Comparison of ENCODE assay signal across 8 mouse cellular contexts in genomic region chr11:53478383-53479170, GRCm38 (mm10). TPM values are rescaled to one million over a fixed set of nuclear protein-coding genes. Genes with fewer than 3 reads are reported as not detected.
A peak's percentile ranks its signal among the peaks of the same experiment; 100 is the strongest.
DNase-seq lines count a peak whose midpoint lies in the region; ATAC-seq lines count a peak whose summit lies in the region.

No protein-coding gene starts in this region.

- H3K9me3 ChIP-seq in heart, embryonic 13.5 days, result no peaks in the 10 kb centered on the region
- 0 out of 2 replicates have a peak, but pooled peaks cover 4% of the 10 kb centered on the region for H3K9me3 ChIP-seq in intestine, embryonic 14.5 days (ENCODE audit: control insufficient read depth, low read length)
- H3K9me3 ChIP-seq in midbrain, embryonic 16.5 days (replicated peaks; ENCODE audit: control insufficient read depth, low read length, poor library complexity, severe bottlenecking), result no peaks in the 10 kb centered on the region

- H3K4me1 ChIP-seq in heart, embryonic 13.5 days, result peaks cover 26% of the 10 kb centered on the region
- H3K4me1 ChIP-seq in intestine, embryonic 14.5 days (replicated peaks; ENCODE audit: control insufficient read depth, insufficient read depth, low read length), result peaks cover 4% of the 10 kb centered on the region; the same call in 1 of the 2 replicates
- H3K4me1 ChIP-seq in midbrain, embryonic 16.5 days (ENCODE audit: control insufficient read depth, insufficient read depth, low read length), result peaks cover 16% of the 10 kb centered on the region

- no peaks in the 10 kb centered on the region for H3K36me3 ChIP-seq in heart, embryonic 13.5 days
- no peaks in the 10 kb centered on the region for H3K36me3 ChIP-seq in intestine, embryonic 14.5 days (ENCODE audit: control insufficient read depth, insufficient read depth, low read length)
- H3K36me3 ChIP-seq in midbrain, embryonic 16.5 days (ENCODE audit: control insufficient read depth, insufficient read depth, low read length), result no peaks in the 10 kb centered on the region

- H3K4me2 ChIP-seq in heart, embryonic 13.5 days, result peak overlapping the region; percentile 92
- H3K4me2 ChIP-seq in intestine, embryonic 14.5 days (ENCODE audit: low read length), result peak overlapping the region; percentile 62
- H3K4me2 ChIP-seq in midbrain, embryonic 16.5 days (ENCODE audit: low read length), result peak overlapping the region; percentile 86

- no peak for DNase-seq in heart, adult 8-10 months (ENCODE audit: low spot score)
- peak; percentile 29 for DNase-seq in ES-CJ7 (ENCODE audit: low read depth, low spot score)
- peak; percentile 58 to 60 for DNase-seq in cerebellum, postnatal 36 days
- peak; percentile 67 for DNase-seq in intestine, embryonic 14.5 days (ENCODE audit: low spot score)
- no peak for DNase-seq in thymus, postnatal 25 days

- H3K27ac ChIP-seq in heart, embryonic 13.5 days (replicated peaks), result no peak overlapping the region
- H3K27ac ChIP-seq in intestine, embryonic 14.5 days (ENCODE audit: low read depth), result no peak overlapping the region
- no peak overlapping the region for H3K27ac ChIP-seq in midbrain, embryonic 16.5 days (ENCODE audit: low read length)

- no peak for ATAC-seq in heart, embryonic 13.5 days (ENCODE audit: extremely low read depth, insufficient number of reproducible peaks, low FRiP score, low TSS enrichment)
- no peak; the same call in 1 of the 2 replicates for ATAC-seq in intestine, embryonic 14.5 days (replicated peaks; ENCODE audit: low FRiP score, low TSS enrichment, low read depth)
- ATAC-seq in midbrain, embryonic 16.5 days, result peak; percentile 29
- ATAC-seq in megakaryocyte-erythroid progenitor cell, adult 5-6 weeks (replicated peaks; ENCODE audit: low FRiP score, low TSS enrichment, poor library complexity, severe bottlenecking), result no peak

- WGBS in heart, embryonic 13.5 days, result 7% methylated on average over 79 of the region's 79 CpGs
- 5% methylated on average over 79 of the region's 79 CpGs for WGBS in intestine, embryonic 14.5 days
- 6% methylated on average over 76 of the region's 79 CpGs for WGBS in midbrain, embryonic 16.5 days

- peak overlapping the region; percentile 61 for H3K4me3 ChIP-seq in heart, embryonic 13.5 days
- H3K4me3 ChIP-seq in intestine, embryonic 14.5 days (ENCODE audit: low read depth, low read length), result peak overlapping the region; percentile 36
- peak overlapping the region; percentile 55 for H3K4me3 ChIP-seq in midbrain, embryonic 16.5 days (ENCODE audit: low read depth, low read length)

- peaks cover 84% of the 10 kb centered on the region for H3K27me3 ChIP-seq in heart, embryonic 13.5 days (replicated peaks)
- H3K27me3 ChIP-seq in intestine, embryonic 14.5 days (replicated peaks; ENCODE audit: control insufficient read depth, insufficient read depth, low read length), result peaks cover 75% of the 10 kb centered on the region
- H3K27me3 ChIP-seq in midbrain, embryonic 16.5 days (ENCODE audit: control insufficient read depth, insufficient read depth, low read depth, low read length), result peaks cover 42% of the 10 kb centered on the region

- peak overlapping the region; percentile 74 for H3K9ac ChIP-seq in heart, embryonic 13.5 days
- H3K9ac ChIP-seq in intestine, embryonic 14.5 days (ENCODE audit: low read length), result 0 out of 2 replicates have a peak overlapping the region, but pooled peaks have one; percentile 14
- H3K9ac ChIP-seq in midbrain, embryonic 16.5 days (ENCODE audit: low read depth, low read length), result peak overlapping the region; percentile 70

RNA-seq across cellular contexts. Expression of gene Gm9945, which starts 1.4 kb away (rescaled TPM):
- polyA plus RNA-seq in heart, embryonic 13.5 days (2015; fragmentation: Nextera tagmentation; extraction: Ambion mirVana), result not detected in 2 replicates
- total RNA-seq in heart, adult 8-10 months (2022), result not detected
- polyA plus RNA-seq in intestine, embryonic 14.5 days (2014; fragmentation: Nextera tagmentation; extraction: Ambion mirVana), result not detected in 2 replicates
- polyA plus RNA-seq in midbrain, embryonic 16.5 days (2015; fragmentation: Nextera tagmentation; extraction: Ambion mirVana), result not detected in 2 replicates
- not detected in 2 replicates for total RNA-seq in megakaryocyte-erythroid progenitor cell, adult 5-6 weeks (2014; fragmentation: Nextera tagmentation)
- not detected in 2 replicates for total RNA-seq in megakaryocyte-erythroid progenitor cell, adult 5-6 weeks (2017)

RNA-seq across cellular contexts. Expression of gene Sowaha, which starts 1.5 kb away (rescaled TPM):
- polyA plus RNA-seq in heart, embryonic 13.5 days (2015; fragmentation: Nextera tagmentation; extraction: Ambion mirVana), result 0.27 and 0.47 TPM in 2 replicates
- under 1 TPM; 0.22 to 0.44 (median 0.34) TPM for total RNA-seq in heart, adult 8-10 months (2022)
- polyA plus RNA-seq in intestine, embryonic 14.5 days (2014; fragmentation: Nextera tagmentation; extraction: Ambion mirVana), result 0.09 and 0.28 TPM in 2 replicates
- 1.1 and 1.6 TPM in 2 replicates for polyA plus RNA-seq in midbrain, embryonic 16.5 days (2015; fragmentation: Nextera tagmentation; extraction: Ambion mirVana)
- total RNA-seq in megakaryocyte-erythroid progenitor cell, adult 5-6 weeks (2014; fragmentation: Nextera tagmentation), result 3.9 and 7.0 TPM in 2 replicates
- 3.7 and 4.7 TPM in 2 replicates for total RNA-seq in megakaryocyte-erythroid progenitor cell, adult 5-6 weeks (2017)

RNA-seq across cellular contexts. Expression of gene Gm9837, which starts 8.3 kb away (rescaled TPM):
- polyA plus RNA-seq in heart, embryonic 13.5 days (2015; fragmentation: Nextera tagmentation; extraction: Ambion mirVana), result not detected in 2 replicates
- not detected for total RNA-seq in heart, adult 8-10 months (2022)
- polyA plus RNA-seq in intestine, embryonic 14.5 days (2014; fragmentation: Nextera tagmentation; extraction: Ambion mirVana), result not detected in 2 replicates
- polyA plus RNA-seq in midbrain, embryonic 16.5 days (2015; fragmentation: Nextera tagmentation; extraction: Ambion mirVana), result not detected in 2 replicates
- total RNA-seq in megakaryocyte-erythroid progenitor cell, adult 5-6 weeks (2014; fragmentation: Nextera tagmentation), result not detected in 2 replicates
- total RNA-seq in megakaryocyte-erythroid progenitor cell, adult 5-6 weeks (2017), result not detected in 2 replicates

RNA-seq across cellular contexts. Expression of gene Shroom1, which starts 21.6 kb away (rescaled TPM):
- polyA plus RNA-seq in heart, embryonic 13.5 days (2015; fragmentation: Nextera tagmentation; extraction: Ambion mirVana), result 3.0 TPM in 2 replicates
- under 1 TPM; 0.57 to 0.82 (median 0.73) TPM for total RNA-seq in heart, adult 8-10 months (2022)
- polyA plus RNA-seq in intestine, embryonic 14.5 days (2014; fragmentation: Nextera tagmentation; extraction: Ambion mirVana), result 0.97 and 1.4 TPM in 2 replicates
- 3.0 and 4.5 TPM in 2 replicates for polyA plus RNA-seq in midbrain, embryonic 16.5 days (2015; fragmentation: Nextera tagmentation; extraction: Ambion mirVana)
- not detected in 2 replicates for total RNA-seq in megakaryocyte-erythroid progenitor cell, adult 5-6 weeks (2014; fragmentation: Nextera tagmentation)
- total RNA-seq in megakaryocyte-erythroid progenitor cell, adult 5-6 weeks (2017), result not detected in 2 replicates

RNA-seq across cellular contexts. Expression of gene Gm10447, which starts 21.7 kb away (rescaled TPM):
- polyA plus RNA-seq in heart, embryonic 13.5 days (2015; fragmentation: Nextera tagmentation; extraction: Ambion mirVana), result 0.09 and 0.14 TPM in 2 replicates
- total RNA-seq in heart, adult 8-10 months (2022), result not detected
- polyA plus RNA-seq in intestine, embryonic 14.5 days (2014; fragmentation: Nextera tagmentation; extraction: Ambion mirVana), result not detected in 2 replicates
- 0.10 TPM in 1 of 2 replicates, not detected in the other for polyA plus RNA-seq in midbrain, embryonic 16.5 days (2015; fragmentation: Nextera tagmentation; extraction: Ambion mirVana)
- not detected in 2 replicates for total RNA-seq in megakaryocyte-erythroid progenitor cell, adult 5-6 weeks (2014; fragmentation: Nextera tagmentation)
- not detected in 2 replicates for total RNA-seq in megakaryocyte-erythroid progenitor cell, adult 5-6 weeks (2017)

Comparison
In these comparisons a context has a peak if more than half of its experiments do, and no peak if none do; other contexts are left out.
1. H3K9ac ChIP-seq: peak in every context shown above with its lines; median percentile 74 in heart, embryonic 13.5 days; 70 in midbrain, embryonic 16.5 days; 14 in intestine, embryonic 14.5 days.
2. DNase-seq: peak in ES-CJ7 (single experiment), cerebellum, postnatal 36 days (2 of 2) and intestine, embryonic 14.5 days (single experiment); none in heart, adult 8-10 months (single experiment) and thymus, postnatal 25 days (single experiment).
3. Peak in every context shown above with its lines, with median percentiles within 50 percentile points of each other: H3K4me2 ChIP-seq and H3K4me3 ChIP-seq.